Mouse (Mus musculus) lung, postnatal 10 days (tissue): ENCODE measurements around the gene Ier3.

Experiments
- DNase-seq: peaks from one replicate; pipeline ENCODE4 v3.0.0; 2021

Ier3 gene

GRCm38 (mm10) chr17:35869346-35870067 lies 48.0 kb downstream of the Ier3 start:
- DNase-seq: peak; percentile 69

- DNase-seq: peak; percentile 84
These were observed 48.8 kb downstream of the Ier3 start for GRCm38 (mm10) chr17:35870151-35870883.

GRCm38 (mm10) chr17:35870884-35871696 lies 49.6 kb downstream of the Ier3 start:
- peak; percentile 54 for DNase-seq
